Mouse (Mus musculus) bone marrow macrophage, adult 2 months (primary cell): ENCODE data around the gene D1Ertd622e. TPM values are rescaled to one million over a fixed set of nuclear protein-coding genes. Genes with fewer than 3 reads are reported as not detected.

Experiments used
- H3K27ac ChIP-seq: 2 replicates; pipeline ENCODE4 v1.5.1; 2012; ENCODE audit warnings: low read depth, low read length; ENCODE audit not compliant: insufficient read depth
- H3K4me1 ChIP-seq: 2 replicates; pipeline ENCODE4 v1.6.1; 2012; ENCODE audit warnings: low read length; ENCODE audit not compliant: control insufficient read depth, insufficient read depth
- H3K4me3 ChIP-seq: 2 replicates; pipeline ENCODE4 v1.5.1; 2012; ENCODE audit warnings: mild to moderate bottlenecking, low read length, moderate library complexity; ENCODE audit not compliant: insufficient read depth
- CTCF ChIP-seq: IDR thresholded peaks from 2 replicates; pipeline ENCODE4 v1.5.1; 2012; ENCODE audit warnings: low read depth, mild to moderate bottlenecking, low read length, moderate library complexity
- POLR2A ChIP-seq: IDR thresholded peaks from 2 replicates; pipeline ENCODE4 v1.6.1; 2012; ENCODE audit warnings: mild to moderate bottlenecking, low read depth, low read length, borderline replicate concordance
- polyA plus RNA-seq: library from polyadenylated mRNA; stranded (reverse); fragments of >200 nt; gene quantifications from 2 replicates; pipeline ENCODE4 v1.2.4, GENCODE M21; 2012; ENCODE audit not compliant: missing spikeins, insufficient read depth, insufficient read length

D1Ertd622e gene
- polyA plus RNA-seq, 1 experiment: 102 TPM

DNA sequence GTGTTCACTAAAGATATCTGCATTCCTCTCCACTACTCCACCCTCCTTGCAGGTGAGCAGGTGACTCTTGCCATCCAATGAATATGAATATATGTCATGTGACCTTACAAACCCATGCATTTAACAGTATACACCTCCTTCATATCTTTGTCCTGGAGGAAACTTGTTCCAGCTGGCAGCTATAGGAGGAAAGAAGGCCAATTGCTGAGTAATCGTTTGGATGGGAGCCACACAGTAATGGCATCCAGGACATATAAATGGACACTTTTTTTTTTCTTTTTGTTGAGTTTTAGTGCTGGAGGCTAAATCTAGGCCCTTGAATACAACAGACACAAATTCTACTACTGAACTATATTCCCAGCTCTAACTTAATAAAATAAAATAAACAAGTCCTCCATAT is 97.2 kb downstream of the D1Ertd622e start:
- 0 out of 2 replicates have a peak, but pooled peaks cover 2% of the 10 kb centered on the region for H3K4me1 ChIP-seq
- no peak overlapping the region for H3K4me3 ChIP-seq
- H3K27ac ChIP-seq: no peak overlapping the region
- TF ChIP-seq POLR2A (no peak), CTCF (no peak)

DNA sequence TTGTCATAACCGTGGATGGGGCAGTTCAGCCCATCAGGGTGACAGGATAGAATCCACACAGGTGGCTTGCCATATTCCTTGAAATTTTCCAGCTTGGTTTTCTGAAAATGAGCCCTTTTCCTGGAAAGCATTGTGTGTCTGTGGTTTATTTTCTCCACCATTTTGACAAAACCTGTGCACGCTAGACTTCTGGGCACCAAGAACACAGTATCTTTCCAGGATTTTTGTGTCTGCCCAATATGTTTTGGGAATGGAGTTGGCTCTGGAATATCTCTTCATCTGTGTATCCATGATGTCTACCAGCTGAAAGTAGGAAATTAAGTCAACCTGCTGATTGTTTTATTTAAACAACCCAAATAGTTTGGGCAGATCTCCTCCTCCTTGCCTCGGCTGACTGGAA is 99.0 kb downstream of the D1Ertd622e start:
- no peak overlapping the region for H3K4me3 ChIP-seq
- H3K27ac ChIP-seq: no peak overlapping the region
- TF ChIP-seq CTCF (no peak), POLR2A (no peak)
- no peaks in the 10 kb centered on the region for H3K4me1 ChIP-seq

Other genes starting within 250 kb of the D1Ertd622e start
- gene Gin1, start 108.1 kb upstream of the D1Ertd622e start, polyA plus RNA-seq: 12.7 and 19.5 TPM in 2 replicates
- 18.7 and 21.2 TPM in 2 replicates for gene Ppip5k2, start 108.3 kb upstream of the D1Ertd622e start, polyA plus RNA-seq